Mouse (Mus musculus) midbrain, embryonic 10.5 days (tissue): ENCODE data around the gene Il31ra. TPM values are rescaled to one million over a fixed set of nuclear protein-coding genes. Genes with fewer than 3 reads are reported as not detected.
A peak's percentile ranks its signal among the peaks of the same experiment; 100 is the strongest.

ENCODE experiments used
- DNase-seq: peaks from one replicate; pipeline ENCODE4 v3.0.0-alpha.2; 2017; ENCODE audit warnings: low spot score
- H3K27ac ChIP-seq: fragments of 300-500 bp; sonication (generic); replicated peaks from 2 replicates; pipeline ENCODE4 v1.5.1; 2016; ENCODE audit warnings: mild to moderate bottlenecking
- H3K27me3 ChIP-seq: fragments of 300-500 bp; sonication (generic); 2 replicates; pipeline ENCODE4 v1.6.1; 2016; ENCODE audit warnings: low read depth, mild to moderate bottlenecking; ENCODE audit not compliant: poor library complexity, severe bottlenecking
- H3K36me3 ChIP-seq: fragments of 300-500 bp; sonication (generic); 2 replicates; pipeline ENCODE4 v1.6.1; 2016; ENCODE audit warnings: mild to moderate bottlenecking, moderate library complexity
- H3K4me1 ChIP-seq: fragments of 300-500 bp; sonication (generic); 2 replicates; pipeline ENCODE4 v1.6.1; 2016
- H3K4me3 ChIP-seq: fragments of 300-500 bp; sonication (generic); 2 replicates; pipeline ENCODE4 v1.5.1; 2016; ENCODE audit warnings: mild to moderate bottlenecking, moderate library complexity
- H3K9me3 ChIP-seq: fragments of 300-500 bp; sonication (generic); replicated peaks from 2 replicates; pipeline ENCODE4 v1.6.1; 2016; ENCODE audit warnings: mild to moderate bottlenecking
- WGBS: fragments of 180-500 bp; shearing (Covaris S2); methylation state at CpG from one replicate; pipeline ENCODE4 v1.1.7; 2016; 5-methylcytosine and 5-hydroxymethylcytosine counted together
- polyA plus RNA-seq: library from polyadenylated mRNA; unstranded; fragments of >200 nt; fragmentation: Nextera tagmentation; extraction: Ambion mirVana; gene quantifications from 2 replicates; pipeline ENCODE4 v1.2.1, GENCODE M21; 2016

Gene Il31ra
- polyA plus RNA-seq, 1 experiment from 2014 or later, result not detected

DNA sequence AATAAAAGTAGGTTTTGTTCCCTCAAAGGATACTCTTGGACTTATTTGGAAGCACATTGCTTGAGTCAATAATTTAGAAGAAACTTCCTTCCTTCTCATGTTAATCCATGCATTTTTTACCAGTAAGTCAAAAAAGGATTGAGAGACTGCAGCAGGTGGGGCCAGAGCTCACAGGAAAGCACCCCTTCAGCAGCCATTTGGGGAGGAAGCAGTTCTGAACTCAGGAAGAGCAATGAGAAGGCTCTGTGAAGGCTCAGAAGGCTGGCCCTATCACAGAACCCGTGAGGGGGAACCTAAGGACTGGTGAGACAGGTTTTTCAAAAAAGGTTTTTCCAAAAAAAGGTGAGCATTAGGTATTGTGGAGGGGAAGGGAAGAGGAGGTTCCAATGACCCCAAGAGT, 79.6 kb downstream of the Il31ra start:
- no peaks in the 10 kb centered on the region for H3K4me1 ChIP-seq
- H3K9me3 ChIP-seq, result 0 out of 2 replicates have a peak, but pooled peaks cover 7% of the 10 kb centered on the region
- no peak for DNase-seq
- no peaks in the 10 kb centered on the region for H3K27me3 ChIP-seq
- H3K27ac ChIP-seq, result no peak overlapping the region
- H3K36me3 ChIP-seq, result no peaks in the 10 kb centered on the region
- WGBS, result 88% methylated on average over 1 of the region's 1 CpGs
- no peak overlapping the region for H3K4me3 ChIP-seq

DNA sequence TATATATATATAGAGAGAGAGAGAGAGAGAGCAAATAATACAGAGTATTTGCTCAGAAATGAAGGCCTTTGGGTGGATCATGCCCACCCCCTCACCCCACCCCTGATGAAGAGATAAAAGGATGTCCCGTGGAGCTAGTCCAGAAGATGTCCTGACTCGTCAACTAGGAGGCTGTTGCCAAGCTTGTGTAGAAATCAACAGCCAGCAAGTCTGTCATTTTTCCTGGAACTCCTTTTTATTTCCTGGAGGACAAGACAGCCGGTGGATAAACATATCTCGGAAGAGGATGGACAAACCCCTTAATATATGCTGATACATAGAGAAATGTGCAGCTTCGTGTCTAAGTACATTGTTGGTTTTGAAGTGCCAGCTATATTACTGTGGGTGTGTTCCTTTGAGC, 81.3 kb downstream of the Il31ra start:
- DNase-seq, result no peak
- WGBS, result 96% methylated on average over 5 of the region's 5 CpGs
- Histone ChIP-seq H3K27ac (no peak overlapping the region), H3K4me1 (no peaks in the 10 kb centered on the region), H3K4me3 (no peak overlapping the region), H3K9me3 (no peaks in the 10 kb centered on the region), H3K36me3 (0 out of 2 replicates have a peak, but pooled peaks cover under 1% of the 10 kb centered on the region), H3K27me3 (no peaks in the 10 kb centered on the region)

DNA sequence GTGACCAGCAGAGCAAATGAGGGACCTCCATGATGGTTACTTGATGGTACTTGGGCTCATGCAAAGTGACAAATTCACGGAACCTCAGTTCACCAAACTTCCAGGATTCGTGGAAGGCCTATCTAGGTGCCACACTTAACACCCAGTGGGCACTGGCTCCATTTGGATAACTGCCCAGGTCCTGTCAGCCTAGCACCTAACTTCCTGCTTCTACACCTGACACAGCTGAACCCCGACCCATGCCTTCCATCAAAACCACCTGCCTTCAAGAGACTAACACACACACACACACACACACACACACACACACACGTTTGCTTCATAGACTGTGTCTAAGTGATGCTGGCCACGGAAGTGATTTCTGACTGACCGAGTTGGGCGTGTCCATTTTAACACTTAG, 82.3 kb downstream of the Il31ra start:
- H3K27me3 ChIP-seq, result no peaks in the 10 kb centered on the region
- H3K4me1 ChIP-seq, result no peaks in the 10 kb centered on the region
- H3K36me3 ChIP-seq, result peaks cover 5% of the 10 kb centered on the region; the same call in 1 of the 2 replicates
- 87% methylated on average over 7 of the region's 7 CpGs for WGBS
- no peak overlapping the region for H3K4me3 ChIP-seq
- H3K27ac ChIP-seq, result no peak overlapping the region
- DNase-seq, result no peak
- no peaks in the 10 kb centered on the region for H3K9me3 ChIP-seq

DNA sequence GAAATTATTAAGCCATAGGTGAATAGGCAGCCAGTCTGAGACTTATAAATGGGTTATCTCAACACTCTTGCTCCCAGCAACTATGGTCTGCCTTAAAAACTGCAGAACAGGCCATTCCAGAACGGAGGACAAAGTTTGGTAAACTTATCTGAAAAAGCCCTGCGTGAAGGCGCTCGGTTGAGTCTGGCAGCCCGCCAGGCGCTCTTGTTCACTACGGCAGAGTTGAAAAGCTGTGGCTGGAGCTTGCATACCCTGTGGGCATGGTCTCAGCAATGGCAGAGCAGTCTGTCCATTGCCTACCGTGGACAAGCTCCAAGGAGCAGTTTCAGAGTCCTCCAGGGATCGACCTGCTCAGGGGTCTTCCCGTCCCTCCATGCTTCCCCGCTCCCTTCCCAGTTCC, 82.9 kb downstream of the Il31ra start:
- DNase-seq, result no peak
- Histone ChIP-seq H3K4me1 (no peaks in the 10 kb centered on the region), H3K36me3 (peaks cover 10% of the 10 kb centered on the region), H3K4me3 (no peak overlapping the region), H3K27me3 (no peaks in the 10 kb centered on the region), H3K27ac (no peak overlapping the region), H3K9me3 (no peaks in the 10 kb centered on the region)
- WGBS, result 93% methylated on average over 11 of the region's 11 CpGs

DNA sequence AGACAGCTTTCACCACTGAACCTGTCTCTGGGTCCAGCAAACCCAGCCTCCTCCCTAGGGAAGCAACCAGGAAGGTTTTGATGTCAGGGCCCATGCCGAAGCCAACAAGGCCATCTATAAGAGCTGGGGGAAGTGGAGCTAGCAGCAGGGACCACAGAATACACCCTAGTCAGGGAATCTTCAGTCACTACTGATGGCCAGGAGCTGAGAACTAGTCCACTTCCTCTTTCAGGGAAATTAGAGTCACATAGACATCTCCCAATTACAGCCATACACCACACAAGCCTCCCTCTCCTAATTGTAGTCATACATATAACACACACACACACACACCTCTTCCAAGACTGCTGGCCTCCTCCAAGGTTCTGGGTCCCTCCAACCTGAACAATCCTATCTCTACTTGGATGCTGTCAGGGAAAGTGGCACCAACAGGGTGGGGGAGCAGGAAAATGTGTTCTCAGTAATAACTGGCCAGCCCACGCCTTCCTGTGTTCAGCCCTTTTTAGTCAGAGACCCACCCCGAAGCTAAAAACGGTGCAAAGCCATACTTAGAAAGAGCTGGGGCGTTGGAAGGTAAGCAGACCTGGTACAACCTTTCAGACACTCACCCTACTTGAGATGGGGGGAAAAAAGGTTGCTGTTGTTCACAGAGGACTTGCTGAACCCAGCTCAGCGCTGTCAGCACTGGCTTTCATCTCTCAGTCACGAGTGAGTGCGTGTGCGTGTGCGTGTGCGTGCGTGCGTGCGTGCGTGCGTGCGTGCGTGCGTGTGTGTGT, 83.5 kb downstream of the Il31ra start:
- Histone ChIP-seq H3K9me3 (no peaks in the 10 kb centered on the region), H3K36me3 (peaks cover 16% of the 10 kb centered on the region), H3K4me3 (no peak overlapping the region), H3K27me3 (no peaks in the 10 kb centered on the region), H3K27ac (no peak overlapping the region), H3K4me1 (no peaks in the 10 kb centered on the region)
- WGBS, result 94% methylated on average over 19 of the region's 19 CpGs
- no peak for DNase-seq

DNA sequence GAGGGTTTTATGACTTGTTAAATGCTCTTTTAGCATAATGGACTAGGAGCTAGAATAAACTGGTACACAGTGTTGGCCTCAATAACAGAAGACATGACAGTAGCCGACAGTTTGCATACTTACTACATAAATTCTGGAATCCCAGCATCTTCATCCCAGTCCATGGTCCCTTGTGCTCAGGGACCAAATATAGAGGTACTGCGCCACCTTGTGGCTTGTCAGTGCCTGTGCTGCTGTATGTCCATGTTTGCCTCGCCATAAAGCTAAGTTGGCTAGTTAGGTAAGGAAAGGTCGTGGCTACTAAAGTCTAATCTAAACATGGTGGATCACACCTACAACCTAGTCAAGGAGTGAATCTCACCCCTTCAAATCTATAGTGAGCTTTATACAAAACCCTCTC, 84.7 kb downstream of the Il31ra start:
- WGBS, result 44% methylated on average over 4 of the region's 4 CpGs
- Histone ChIP-seq H3K36me3 (peaks cover 28% of the 10 kb centered on the region), H3K4me1 (no peaks in the 10 kb centered on the region), H3K27me3 (no peaks in the 10 kb centered on the region), H3K9me3 (no peaks in the 10 kb centered on the region), H3K4me3 (no peak overlapping the region), H3K27ac (no peak overlapping the region)
- DNase-seq, result peak; percentile 62

DNA sequence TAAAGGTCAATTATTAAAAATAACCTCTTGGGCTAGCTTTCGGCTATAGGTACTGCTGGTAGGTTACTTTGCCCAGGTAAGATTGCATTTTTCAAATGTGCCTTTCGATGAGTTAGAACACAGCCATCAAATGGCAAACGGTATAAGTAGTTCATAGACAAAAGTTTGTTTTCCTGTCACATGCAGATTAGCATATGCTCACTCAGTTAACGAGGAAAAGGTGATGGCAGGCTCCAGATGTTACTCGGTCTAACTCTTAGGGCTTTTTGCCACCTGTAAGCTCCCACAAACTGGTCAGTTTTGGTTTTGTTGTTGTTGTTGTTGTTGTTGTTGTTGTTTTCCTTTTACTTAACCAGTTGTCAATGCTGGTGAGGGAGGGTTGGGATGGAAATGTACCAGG, 85.7 kb downstream of the Il31ra start:
- 93% methylated on average over 5 of the region's 5 CpGs for WGBS
- H3K9me3 ChIP-seq, result no peaks in the 10 kb centered on the region
- no peak for DNase-seq
- H3K36me3 ChIP-seq, result peaks cover 38% of the 10 kb centered on the region
- H3K4me1 ChIP-seq, result no peaks in the 10 kb centered on the region
- H3K27ac ChIP-seq, result no peak overlapping the region
- H3K4me3 ChIP-seq, result no peak overlapping the region
- no peaks in the 10 kb centered on the region for H3K27me3 ChIP-seq

DNA sequence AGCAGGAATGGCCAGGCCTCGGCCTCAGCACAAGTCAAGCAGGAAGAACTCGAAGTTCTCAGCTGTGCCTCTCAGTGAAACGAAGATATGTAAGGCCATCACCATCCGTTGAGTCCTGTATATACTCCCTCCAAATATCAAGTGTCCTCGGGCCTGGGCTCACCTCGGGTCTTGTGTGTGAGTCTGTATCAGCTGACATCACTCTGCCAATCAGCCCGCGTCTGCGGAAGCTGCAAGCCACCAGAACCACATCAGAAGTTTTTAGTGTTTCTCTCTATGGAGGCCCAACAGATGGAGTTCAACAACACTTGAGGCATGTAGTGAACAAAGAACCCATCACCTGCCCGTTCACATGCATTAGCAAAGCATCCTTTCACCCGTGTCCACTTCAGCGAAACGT, 86.5 kb downstream of the Il31ra start:
- no peaks in the 10 kb centered on the region for H3K4me1 ChIP-seq
- no peak overlapping the region for H3K27ac ChIP-seq
- no peaks in the 10 kb centered on the region for H3K9me3 ChIP-seq
- H3K27me3 ChIP-seq, result no peaks in the 10 kb centered on the region
- no peak overlapping the region for H3K4me3 ChIP-seq
- peaks cover 46% of the 10 kb centered on the region for H3K36me3 ChIP-seq
- no peak for DNase-seq
- 90% methylated on average over 13 of the region's 13 CpGs for WGBS

DNA sequence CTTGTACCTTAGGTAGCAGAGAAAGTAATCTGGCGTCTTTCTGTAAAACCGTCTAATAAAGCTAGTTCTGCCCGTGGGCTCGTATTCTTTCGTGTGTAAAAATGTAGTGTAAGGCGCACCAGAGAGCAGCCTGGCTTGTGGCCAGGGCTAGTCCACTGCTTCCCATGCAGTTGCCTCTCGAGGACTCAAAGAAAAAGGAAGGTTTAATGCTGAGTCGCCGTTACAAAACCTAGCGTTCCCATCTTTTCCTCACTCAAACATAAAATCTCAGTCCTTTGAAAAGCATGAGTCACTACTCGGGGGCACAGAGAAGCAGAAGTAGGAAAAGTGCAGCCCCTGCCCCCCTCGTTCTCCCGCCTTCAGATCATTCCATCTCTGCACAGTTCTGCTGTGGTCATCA, 87.4 kb downstream of the Il31ra start:
- 92% methylated on average over 13 of the region's 13 CpGs for WGBS
- Histone ChIP-seq H3K27me3 (no peaks in the 10 kb centered on the region), H3K36me3 (peaks cover 50% of the 10 kb centered on the region), H3K27ac (no peak overlapping the region), H3K9me3 (no peaks in the 10 kb centered on the region), H3K4me3 (no peak overlapping the region), H3K4me1 (no peaks in the 10 kb centered on the region)
- no peak for DNase-seq

DNA sequence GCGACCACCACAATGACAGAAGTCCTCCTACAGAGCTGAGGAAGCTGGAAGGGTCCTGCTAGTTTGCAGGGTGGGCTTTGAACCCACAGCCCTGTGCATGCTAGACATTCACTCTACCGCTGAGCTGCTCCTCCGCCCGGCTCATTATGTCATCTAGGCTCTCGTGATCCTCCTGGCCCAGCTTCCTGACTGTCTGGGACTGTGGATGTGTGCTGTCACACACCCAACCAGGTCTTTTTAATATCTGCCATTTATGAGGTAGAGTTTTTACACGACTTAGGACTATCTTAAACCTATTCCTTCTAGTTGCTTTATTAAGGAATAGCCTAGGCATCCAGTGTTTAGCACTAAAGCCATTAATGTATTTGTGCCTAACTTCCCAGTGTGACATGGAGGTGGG, 88.7 kb downstream of the Il31ra start:
- no peaks in the 10 kb centered on the region for H3K9me3 ChIP-seq
- no peak overlapping the region for H3K27ac ChIP-seq
- peaks cover 63% of the 10 kb centered on the region for H3K36me3 ChIP-seq
- 95% methylated on average over 6 of the region's 6 CpGs for WGBS
- DNase-seq, result no peak
- no peaks in the 10 kb centered on the region for H3K4me1 ChIP-seq
- no peak overlapping the region for H3K4me3 ChIP-seq
- H3K27me3 ChIP-seq, result no peaks in the 10 kb centered on the region

DNA sequence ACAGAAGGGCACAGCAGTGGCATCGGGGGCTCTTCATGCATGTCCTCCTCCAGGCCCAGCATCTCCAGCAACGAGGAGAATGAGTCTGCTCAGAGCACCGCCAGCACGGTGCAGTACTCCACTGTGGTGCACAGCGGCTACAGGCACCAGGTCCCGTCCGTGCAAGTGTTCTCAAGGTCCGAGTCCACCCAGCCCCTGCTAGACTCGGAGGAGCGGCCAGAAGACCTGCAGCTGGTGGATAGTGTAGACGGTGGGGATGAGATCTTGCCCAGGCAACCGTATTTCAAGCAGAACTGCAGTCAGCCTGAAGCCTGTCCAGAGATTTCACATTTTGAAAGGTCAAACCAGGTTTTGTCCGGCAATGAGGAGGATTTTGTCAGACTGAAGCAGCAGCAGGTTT, 90.3 kb downstream of the Il31ra start:
- H3K4me1 ChIP-seq, result no peaks in the 10 kb centered on the region
- DNase-seq, result no peak
- H3K27ac ChIP-seq, result no peak overlapping the region
- no peaks in the 10 kb centered on the region for H3K9me3 ChIP-seq
- H3K4me3 ChIP-seq, result no peak overlapping the region
- no peaks in the 10 kb centered on the region for H3K27me3 ChIP-seq
- H3K36me3 ChIP-seq, result peaks cover 79% of the 10 kb centered on the region
- WGBS, result 96% methylated on average over 13 of the region's 13 CpGs

DNA sequence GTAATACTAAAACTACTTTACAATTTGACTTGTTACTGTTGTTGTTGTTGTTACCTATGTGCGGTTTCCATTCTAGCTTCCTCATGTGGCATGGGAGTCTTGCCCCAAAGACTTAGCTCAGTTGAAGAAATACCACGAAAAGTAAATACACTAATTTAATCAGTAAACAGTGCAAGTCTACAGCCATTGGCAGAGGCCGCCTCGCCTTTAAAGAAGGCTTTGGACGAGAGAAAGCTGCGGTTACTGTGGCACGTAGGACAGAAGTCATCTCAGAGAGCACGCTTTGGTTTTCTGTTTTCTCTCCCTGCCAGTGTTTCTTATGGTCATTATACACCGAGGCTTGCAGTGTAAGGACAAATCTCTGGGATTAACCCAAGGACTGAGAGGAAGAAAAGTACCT, 93.7 kb downstream of the Il31ra start:
- DNase-seq, result no peak
- Histone ChIP-seq H3K4me1 (no peaks in the 10 kb centered on the region), H3K27ac (no peak overlapping the region), H3K27me3 (no peaks in the 10 kb centered on the region), H3K36me3 (peaks cover 92% of the 10 kb centered on the region), H3K9me3 (no peaks in the 10 kb centered on the region), H3K4me3 (no peak overlapping the region)
- WGBS, result 85% methylated on average over 9 of the region's 9 CpGs

DNA sequence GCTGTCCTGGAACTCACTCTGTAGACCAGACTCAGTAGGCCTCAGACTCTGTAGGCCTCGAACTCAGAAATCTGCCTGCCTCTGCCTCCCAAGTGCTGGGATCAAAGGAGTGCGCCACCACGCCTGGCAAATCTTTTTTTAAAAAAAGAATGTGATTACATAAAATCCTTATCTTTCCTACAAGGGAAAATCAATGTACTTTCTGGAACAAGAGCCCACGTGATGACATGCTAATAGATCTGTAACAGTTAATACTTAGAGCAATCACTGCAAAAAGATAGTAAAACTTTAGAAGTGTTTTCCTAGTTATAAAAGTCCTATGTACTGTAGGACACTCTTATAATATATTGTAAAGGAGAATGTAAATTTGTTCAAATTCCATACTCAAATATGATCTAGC, 94.1 kb downstream of the Il31ra start:
- Histone ChIP-seq H3K4me1 (no peaks in the 10 kb centered on the region), H3K27me3 (no peaks in the 10 kb centered on the region), H3K36me3 (peaks cover 92% of the 10 kb centered on the region), H3K9me3 (no peaks in the 10 kb centered on the region), H3K4me3 (no peak overlapping the region), H3K27ac (no peak overlapping the region)
- no peak for DNase-seq
- 96% methylated on average over 4 of the region's 4 CpGs for WGBS

DNA sequence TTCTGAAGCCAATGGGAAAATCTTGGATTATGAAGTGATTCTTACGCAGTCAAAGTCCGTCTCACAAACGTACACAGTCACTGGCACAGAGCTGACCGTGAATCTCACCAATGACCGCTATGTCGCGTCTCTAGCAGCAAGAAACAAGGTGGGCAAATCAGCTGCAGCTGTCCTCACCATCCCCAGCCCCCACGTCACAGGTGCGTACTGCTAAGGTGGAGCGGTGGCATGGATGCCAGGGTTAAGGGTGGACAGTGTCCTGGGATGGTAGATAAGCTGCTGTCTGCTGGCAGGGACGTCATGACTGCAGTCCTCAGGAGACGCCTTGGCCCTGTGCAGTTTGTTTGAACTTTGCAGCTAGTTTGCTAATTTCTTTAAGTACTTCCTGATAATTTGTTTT, 99.6 kb downstream of the Il31ra start:
- DNase-seq, result no peak
- peaks cover 81% of the 10 kb centered on the region for H3K36me3 ChIP-seq
- 93% methylated on average over 12 of the region's 12 CpGs for WGBS
- no peaks in the 10 kb centered on the region for H3K9me3 ChIP-seq
- no peaks in the 10 kb centered on the region for H3K27me3 ChIP-seq
- no peaks in the 10 kb centered on the region for H3K4me1 ChIP-seq
- no peak overlapping the region for H3K4me3 ChIP-seq
- H3K27ac ChIP-seq, result no peak overlapping the region
